Comparison of ENCODE assay signal across 8 mouse cellular contexts in the genomic region with DNA sequence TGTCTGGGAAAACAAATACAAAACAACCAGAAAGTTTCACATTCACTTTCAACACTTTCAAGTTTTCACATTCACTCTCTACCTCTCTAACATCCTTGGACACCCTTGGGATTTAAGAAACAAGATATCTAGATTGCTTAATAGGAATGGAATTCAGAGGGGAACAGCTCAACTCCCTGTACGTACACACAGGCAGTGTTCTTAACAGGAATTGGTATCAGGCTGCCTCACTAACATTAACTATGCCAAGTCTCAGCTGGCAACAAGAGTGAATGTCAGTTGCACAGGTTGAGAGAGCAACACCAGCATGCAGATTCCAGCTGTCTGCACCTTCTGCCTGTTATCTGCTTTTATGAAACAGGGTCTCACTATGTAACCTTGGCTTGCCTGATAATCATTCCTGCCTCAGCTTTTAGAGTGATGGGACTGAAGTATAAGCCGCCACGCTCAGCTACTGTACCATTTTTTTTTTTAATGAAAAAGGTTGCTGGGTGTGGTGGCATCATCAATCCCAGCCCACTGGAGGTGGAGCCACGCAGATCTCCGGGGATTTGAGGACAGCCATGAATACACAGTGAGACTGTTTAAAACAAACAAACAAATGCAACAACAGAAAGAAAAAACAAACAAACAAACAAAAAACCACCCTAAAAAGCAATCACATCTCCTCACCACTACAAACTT. TPM values are rescaled to one million over a fixed set of nuclear protein-coding genes. Genes with fewer than 3 reads are reported as not detected.
DNase-seq lines count a peak whose midpoint lies in the region; ATAC-seq and TF ChIP-seq lines count a peak whose summit lies in the region.

No protein-coding gene starts in this region.

- no peak for TF ChIP-seq POLR2A in thymus, adult 2 months (IDR thresholded peaks at IDR 0.05; ENCODE audit: control insufficient read depth, extremely low read depth, insufficient read depth, low read length, poor library complexity)

- H3K27me3 ChIP-seq in forebrain, embryonic 10.5 days (ENCODE audit: poor library complexity, severe bottlenecking): no peaks in the 10 kb centered on the region
- H3K27me3 ChIP-seq in forebrain, embryonic 16.5 days (replicated peaks; ENCODE audit: control insufficient read depth, insufficient read depth, low read length): no peaks in the 10 kb centered on the region
- H3K27me3 ChIP-seq in embryonic facial prominence, embryonic 10.5 days (replicated peaks; ENCODE audit: low read depth, poor library complexity, severe bottlenecking): no peaks in the 10 kb centered on the region
- no peaks in the 10 kb centered on the region for H3K27me3 ChIP-seq in hindbrain, postnatal 0 days (ENCODE audit: insufficient read depth, low read length)
- no peaks in the 10 kb centered on the region for H3K27me3 ChIP-seq in thymus, adult 2 months (ENCODE audit: control insufficient read depth, insufficient read depth, low read length)

- no peak for ATAC-seq in forebrain, embryonic 16.5 days
- no peak for ATAC-seq in hindbrain, postnatal 0 days

- peak overlapping the region; percentile 82 for H3K4me3 ChIP-seq in forebrain, embryonic 10.5 days
- no peak overlapping the region for H3K4me3 ChIP-seq in forebrain, embryonic 16.5 days (replicated peaks; ENCODE audit: low read length)
- H3K4me3 ChIP-seq in embryonic facial prominence, embryonic 10.5 days: peak overlapping the region; percentile 2; the same call in 1 of the 2 replicates
- H3K4me3 ChIP-seq in hindbrain, postnatal 0 days (ENCODE audit: low read length): no peak overlapping the region; the same call in 1 of the 2 replicates
- H3K4me3 ChIP-seq in thymus, adult 2 months (ENCODE audit: control insufficient read depth, insufficient read depth, low read length): no peak overlapping the region

- H3K9me3 ChIP-seq in forebrain, embryonic 10.5 days: no peaks in the 10 kb centered on the region
- no peaks in the 10 kb centered on the region for H3K9me3 ChIP-seq in forebrain, embryonic 16.5 days (ENCODE audit: control insufficient read depth, low read length)
- H3K9me3 ChIP-seq in embryonic facial prominence, embryonic 10.5 days: no peaks in the 10 kb centered on the region
- H3K9me3 ChIP-seq in hindbrain, postnatal 0 days (ENCODE audit: low read length): no peaks in the 10 kb centered on the region

- peaks cover 32% of the 10 kb centered on the region for H3K4me1 ChIP-seq in forebrain, embryonic 10.5 days
- peaks cover 36% of the 10 kb centered on the region for H3K4me1 ChIP-seq in forebrain, embryonic 16.5 days (replicated peaks; ENCODE audit: control insufficient read depth, insufficient read depth, low read length)
- H3K4me1 ChIP-seq in embryonic facial prominence, embryonic 10.5 days: peaks cover 26% of the 10 kb centered on the region
- peaks cover 20% of the 10 kb centered on the region for H3K4me1 ChIP-seq in hindbrain, postnatal 0 days (ENCODE audit: insufficient read depth, low read length)
- H3K4me1 ChIP-seq in thymus, adult 2 months (replicated peaks; ENCODE audit: control insufficient read depth, insufficient read depth, low read length): peaks cover 10% of the 10 kb centered on the region

- H3K27ac ChIP-seq in forebrain, embryonic 10.5 days: no peak overlapping the region
- no peak overlapping the region for H3K27ac ChIP-seq in forebrain, embryonic 16.5 days (ENCODE audit: low read length)
- H3K27ac ChIP-seq in embryonic facial prominence, embryonic 10.5 days (replicated peaks): no peak overlapping the region
- no peak overlapping the region for H3K27ac ChIP-seq in hindbrain, postnatal 0 days
- H3K27ac ChIP-seq in thymus, adult 2 months (ENCODE audit: control insufficient read depth, insufficient read depth, low read length): no peak overlapping the region

- no peak for DNase-seq in forebrain, embryonic 10.5 days (ENCODE audit: extremely low spot score, low spot score)
- DNase-seq in 3134 (ENCODE audit: extremely low read depth, insufficient read length, low spot score): peak; percentile 51
- DNase-seq in embryonic facial prominence, embryonic 10.5 days (ENCODE audit: low spot score): no peak
- DNase-seq in hindbrain, postnatal 0 days (ENCODE audit: low spot score): no peak
- no peak for DNase-seq in thymus, adult 2 months
- no peak for DNase-seq in embryo, embryonic 10.5 days (ENCODE audit: low spot score)
- DNase-seq in gastrocnemius, postnatal 25 days: no peak

- no peak overlapping the region; the same call in 1 of the 2 replicates for H3K4me2 ChIP-seq in forebrain, embryonic 16.5 days (ENCODE audit: low read length)
- H3K4me2 ChIP-seq in hindbrain, postnatal 0 days (ENCODE audit: low read depth, low read length): peak overlapping the region; percentile 80

- TF ChIP-seq CTCF in hindbrain, postnatal 0 days (IDR thresholded peaks at IDR 0.05; ENCODE audit: low read depth): no peak
- no peak for TF ChIP-seq CTCF in thymus, adult 2 months (IDR thresholded peaks at IDR 0.05; ENCODE audit: borderline replicate concordance, control insufficient read depth, extremely low read depth, insufficient read depth, low read length, poor library complexity)

- WGBS in forebrain, embryonic 10.5 days: 87% methylated on average over 5 of the region's 5 CpGs
- WGBS in forebrain, embryonic 16.5 days: 46% methylated on average over 5 of the region's 5 CpGs
- WGBS in embryonic facial prominence, embryonic 10.5 days: 78% methylated on average over 5 of the region's 5 CpGs
- WGBS in hindbrain, postnatal 0 days: 62% methylated on average over 5 of the region's 5 CpGs
- 78% methylated on average over 5 of the region's 5 CpGs for WGBS in thymus, adult 2 months

- no peak overlapping the region for H3K9ac ChIP-seq in forebrain, embryonic 16.5 days (replicated peaks; ENCODE audit: low read depth, low read length)
- H3K9ac ChIP-seq in hindbrain, postnatal 0 days (replicated peaks; ENCODE audit: low read length): no peak overlapping the region

- peaks cover 28% of the 10 kb centered on the region for H3K36me3 ChIP-seq in forebrain, embryonic 10.5 days (replicated peaks)
- H3K36me3 ChIP-seq in forebrain, embryonic 16.5 days (ENCODE audit: control insufficient read depth, insufficient read depth): no peaks in the 10 kb centered on the region
- peaks cover 33% of the 10 kb centered on the region for H3K36me3 ChIP-seq in embryonic facial prominence, embryonic 10.5 days (replicated peaks)
- peaks cover 5% of the 10 kb centered on the region; the same call in 1 of the 2 replicates for H3K36me3 ChIP-seq in hindbrain, postnatal 0 days (ENCODE audit: insufficient read depth, low read length)
- H3K36me3 ChIP-seq in thymus, adult 2 months (ENCODE audit: control insufficient read depth, insufficient read depth, low read length): peaks cover 16% of the 10 kb centered on the region

RNA-seq across cellular contexts. Expression of a gene that starts 4.4 kb away (rescaled TPM):
- polyA plus RNA-seq in forebrain, embryonic 10.5 days (2016; fragmentation: Nextera tagmentation; extraction: Ambion mirVana): 96.1 and 96.6 TPM in 2 replicates
- 79.9 and 95.1 TPM in 2 replicates for polyA plus RNA-seq in forebrain, embryonic 16.5 days (2015; fragmentation: Nextera tagmentation; extraction: Ambion mirVana)
- polyA plus RNA-seq in embryonic facial prominence, embryonic 10.5 days (2016; fragmentation: Nextera tagmentation; extraction: Ambion mirVana): 96.0 and 106 TPM in 2 replicates
- total RNA-seq in hindbrain, postnatal 0 days (2014; rRNA removed): 27.4 and 34.9 TPM in 2 replicates
- 49.5 and 52.4 TPM in 2 replicates for polyA plus RNA-seq in hindbrain, postnatal 0 days (2015; fragmentation: Nextera tagmentation; extraction: Ambion mirVana)
- 49.5 and 51.9 TPM in 2 replicates for polyA plus RNA-seq in thymus, adult 2 months (2012; rRNA removed)
- 10 to 100 TPM; 55.6 to 58.6 TPM for total RNA-seq in gastrocnemius, postnatal 25 days (2021)

RNA-seq across cellular contexts. Expression of a gene that starts 42.6 kb away (rescaled TPM):
- polyA plus RNA-seq in forebrain, embryonic 10.5 days (2016; fragmentation: Nextera tagmentation; extraction: Ambion mirVana): 70.0 and 72.0 TPM in 2 replicates
- 16.8 and 19.1 TPM in 2 replicates for polyA plus RNA-seq in forebrain, embryonic 16.5 days (2015; fragmentation: Nextera tagmentation; extraction: Ambion mirVana)
- 59.2 and 59.4 TPM in 2 replicates for polyA plus RNA-seq in embryonic facial prominence, embryonic 10.5 days (2016; fragmentation: Nextera tagmentation; extraction: Ambion mirVana)
- total RNA-seq in hindbrain, postnatal 0 days (2014; rRNA removed): 2.7 and 4.8 TPM in 2 replicates
- polyA plus RNA-seq in hindbrain, postnatal 0 days (2015; fragmentation: Nextera tagmentation; extraction: Ambion mirVana): 6.1 and 7.8 TPM in 2 replicates
- polyA plus RNA-seq in thymus, adult 2 months (2012; rRNA removed): 18.4 and 20.2 TPM in 2 replicates
- total RNA-seq in gastrocnemius, postnatal 25 days (2021): under 1 TPM; 0.43 to 0.62 TPM

RNA-seq across cellular contexts. Expression of a gene that starts 42.9 kb away (rescaled TPM):
- 233 and 236 TPM in 2 replicates for polyA plus RNA-seq in forebrain, embryonic 10.5 days (2016; fragmentation: Nextera tagmentation; extraction: Ambion mirVana)
- polyA plus RNA-seq in forebrain, embryonic 16.5 days (2015; fragmentation: Nextera tagmentation; extraction: Ambion mirVana): 69.9 and 81.5 TPM in 2 replicates
- 222 and 227 TPM in 2 replicates for polyA plus RNA-seq in embryonic facial prominence, embryonic 10.5 days (2016; fragmentation: Nextera tagmentation; extraction: Ambion mirVana)
- total RNA-seq in hindbrain, postnatal 0 days (2014; rRNA removed): 21.5 and 22.4 TPM in 2 replicates
- polyA plus RNA-seq in hindbrain, postnatal 0 days (2015; fragmentation: Nextera tagmentation; extraction: Ambion mirVana): 62.4 and 65.6 TPM in 2 replicates
- polyA plus RNA-seq in thymus, adult 2 months (2012; rRNA removed): 20.0 and 21.5 TPM in 2 replicates
- total RNA-seq in gastrocnemius, postnatal 25 days (2021): 10 to 100 TPM; 10.6 to 12.5 TPM

Comparison
In these comparisons a context has a peak if more than half of its experiments do, and no peak if none do; other contexts are left out.
1. H3K4me3 ChIP-seq: peak in forebrain, embryonic 10.5 days (single experiment) and embryonic facial prominence, embryonic 10.5 days (single experiment); none in forebrain, embryonic 16.5 days (single experiment), hindbrain, postnatal 0 days (single experiment) and thymus, adult 2 months (single experiment).